Mouse (Mus musculus): Measurements from ENCODE around the gene Ubxn10. TPM values are rescaled to one million over a fixed set of nuclear protein-coding genes. Genes with fewer than 3 reads are reported as not detected.
A peak's percentile ranks its signal among the peaks of the same experiment; 100 is the strongest.

The Ubxn10 gene
- polyA plus RNA-seq, 1 experiment from 2014 or later: 0.23 TPM

DNA sequence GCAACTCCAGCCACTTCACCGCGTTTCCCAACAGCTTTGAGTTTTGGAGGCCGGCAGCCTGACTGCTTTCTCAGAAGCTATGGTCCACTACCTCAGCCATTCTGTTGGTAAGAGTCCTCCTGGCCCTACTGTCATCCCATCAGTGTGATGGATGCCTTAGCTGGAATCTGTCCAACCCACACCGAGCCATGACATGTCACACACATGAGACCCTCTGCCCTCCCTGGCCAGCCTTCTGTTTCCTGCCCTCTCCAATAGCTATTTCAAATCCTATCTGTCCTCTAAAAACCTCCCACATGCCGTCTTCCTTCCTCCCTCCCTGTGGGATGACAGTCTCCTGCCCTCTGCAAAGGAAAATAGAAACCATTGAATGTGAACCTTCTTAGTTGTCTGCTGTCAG, 11.2 kb downstream of the Ubxn10 start:
- Histone ChIP-seq H3K9me3 (replicated peaks) (no peaks in the 10 kb centered on the region), H3K4me3 (no peak overlapping the region), H3K4me1 (peaks cover 18% of the 10 kb centered on the region; the same call in 1 of the 2 replicates), H3K27me3 (replicated peaks) (peaks cover 62% of the 10 kb centered on the region), H3K36me3 (no peaks in the 10 kb centered on the region), H3K9ac (no peak overlapping the region), H3K4me2 (no peak overlapping the region), H3K27ac (no peak overlapping the region; the same call in 1 of the 2 replicates)
- WGBS (ENCODE audit: insufficient replicate concordance): 47% methylated on average over 5 of the region's 5 CpGs
- peak; percentile 18; the same call in 1 of the 2 replicates for ATAC-seq

DNA sequence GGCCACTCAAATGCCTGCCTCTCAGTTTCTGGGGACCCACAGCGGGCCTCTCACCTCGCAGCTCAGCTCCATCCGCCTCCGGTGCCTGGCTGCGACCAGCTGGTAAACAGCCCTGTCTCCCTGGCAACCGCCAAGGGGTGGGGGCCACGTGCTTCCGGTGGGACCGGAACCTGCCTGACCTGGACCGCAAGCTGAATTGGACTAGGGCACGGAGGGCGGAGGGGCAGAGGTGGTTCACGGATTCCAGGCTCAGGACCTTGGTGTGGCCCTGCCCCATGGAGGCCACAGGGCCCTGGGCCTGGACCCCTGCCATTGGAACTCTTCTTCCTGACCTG, 11.9 kb downstream of the Ubxn10 start:
- peaks cover 18% of the 10 kb centered on the region; the same call in 1 of the 2 replicates for H3K4me1 ChIP-seq
- H3K4me3 ChIP-seq: peak overlapping the region; percentile 9; the same call in 1 of the 2 replicates
- WGBS (ENCODE audit: insufficient replicate concordance): 3% methylated on average over 13 of the region's 13 CpGs
- H3K36me3 ChIP-seq: no peaks in the 10 kb centered on the region
- ATAC-seq: peak; percentile 36; the same call in 1 of the 2 replicates
- H3K4me2 ChIP-seq: peak overlapping the region; percentile 41
- H3K27ac ChIP-seq: peak overlapping the region; percentile 36; the same call in 1 of the 2 replicates
- peaks cover 67% of the 10 kb centered on the region for H3K27me3 ChIP-seq (replicated peaks)
- H3K9ac ChIP-seq: no peak overlapping the region
- no peaks in the 10 kb centered on the region for H3K9me3 ChIP-seq (replicated peaks)

DNA sequence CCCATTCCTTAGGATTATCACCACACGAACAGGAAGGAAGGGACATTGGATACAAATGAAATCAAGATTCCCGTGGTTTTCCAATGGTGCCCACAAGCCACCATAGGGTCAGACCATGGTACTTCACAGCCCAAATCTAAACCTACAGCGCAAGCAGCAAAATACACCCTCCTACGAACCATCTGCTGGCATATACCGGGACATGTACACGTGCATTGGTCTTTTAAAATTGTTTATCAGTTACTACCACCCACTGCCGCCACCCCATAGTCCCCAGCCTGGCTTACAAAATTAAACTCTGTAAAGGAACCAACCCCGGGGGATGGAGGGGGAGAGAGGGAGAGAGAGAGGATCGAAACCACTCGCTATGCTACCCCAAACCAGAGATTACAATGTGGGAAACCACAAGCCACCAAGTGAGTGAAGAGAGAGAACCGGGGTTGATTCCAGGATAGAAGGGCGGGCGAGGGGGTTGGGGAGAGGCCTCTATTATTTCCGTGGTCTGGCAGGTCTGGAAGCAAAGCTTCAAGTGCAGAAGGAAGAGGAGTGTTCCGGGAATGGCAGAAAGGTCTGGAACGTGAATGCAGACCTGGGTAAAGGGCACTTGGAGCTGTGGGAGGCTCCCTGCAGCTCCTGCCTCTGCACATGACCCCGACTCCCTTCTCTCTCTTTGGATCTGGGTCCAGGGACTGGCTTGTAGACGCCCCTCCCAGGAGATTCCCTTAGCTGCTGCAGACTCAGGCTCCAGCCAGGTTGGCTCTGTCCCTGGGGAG, 12.4 kb downstream of the Ubxn10 start, which contains the start of gene Pla2g2c:
TSS of gene Pla2g2c (plus strand) at position 439 of the 773 bp plus-strand sequence.
- Histone ChIP-seq H3K4me1 (peaks cover 18% of the 10 kb centered on the region; the same call in 1 of the 2 replicates), H3K9ac (no peak within 1 kb of the TSS), H3K27ac (peak within 1 kb of the TSS; percentile 36; the same call in 1 of the 2 replicates), H3K36me3 (no peaks in the 10 kb centered on the region), H3K27me3 (replicated peaks) (peaks cover 68% of the 10 kb centered on the region), H3K4me3 (peak within 1 kb of the TSS; percentile 9; the same call in 1 of the 2 replicates), H3K9me3 (replicated peaks) (no peaks in the 10 kb centered on the region), H3K4me2 (peak within 1 kb of the TSS; percentile 41)
- WGBS (ENCODE audit: insufficient replicate concordance): 19% methylated on average over 18 of the region's 18 CpGs
- ATAC-seq: no peak

DNA sequence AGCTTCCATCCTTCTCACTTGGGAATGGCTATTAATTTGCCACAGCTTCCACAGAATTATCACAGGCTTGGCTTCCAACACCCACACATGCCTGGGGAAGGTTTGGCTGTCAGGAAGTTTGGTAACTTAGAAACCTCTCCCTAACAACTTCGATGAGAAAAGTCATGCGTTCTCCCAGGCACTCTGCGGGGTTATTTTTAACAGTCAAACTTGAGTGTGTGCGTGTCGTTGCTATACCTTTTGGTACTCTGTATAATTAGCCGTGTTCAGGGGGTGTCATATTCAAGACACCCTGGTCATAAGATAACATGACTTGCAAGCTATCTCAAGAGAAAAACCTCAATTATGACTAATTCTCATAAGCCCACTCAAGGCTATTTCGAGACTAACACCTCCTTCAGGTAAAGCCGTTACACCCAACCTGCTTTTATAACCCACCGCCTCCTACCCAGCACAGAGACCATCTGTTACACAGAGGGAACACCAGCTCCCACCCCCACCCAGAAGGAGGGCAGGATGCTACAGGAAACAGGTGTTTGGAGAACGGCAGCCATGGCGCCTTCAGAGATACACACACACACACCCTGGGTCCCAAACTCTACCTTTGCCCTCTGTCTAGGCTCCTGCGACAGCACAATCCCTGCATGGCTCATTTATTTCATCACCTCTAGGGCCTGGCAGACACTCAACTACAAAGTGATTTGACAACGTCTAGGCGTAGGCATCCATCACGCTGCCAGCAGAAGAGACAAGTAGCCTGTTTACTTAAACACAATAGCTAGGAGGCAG, 13.3 kb downstream of the Ubxn10 start:
- Histone ChIP-seq H3K4me1 (peaks cover 18% of the 10 kb centered on the region; the same call in 1 of the 2 replicates), H3K27me3 (replicated peaks) (peaks cover 77% of the 10 kb centered on the region), H3K4me3 (no peak overlapping the region), H3K9ac (no peak overlapping the region), H3K27ac (no peak overlapping the region), H3K4me2 (no peak overlapping the region), H3K9me3 (replicated peaks) (no peaks in the 10 kb centered on the region), H3K36me3 (no peaks in the 10 kb centered on the region)
- no peak for ATAC-seq
- 53% methylated on average over 15 of the region's 15 CpGs for WGBS (ENCODE audit: insufficient replicate concordance)

DNA sequence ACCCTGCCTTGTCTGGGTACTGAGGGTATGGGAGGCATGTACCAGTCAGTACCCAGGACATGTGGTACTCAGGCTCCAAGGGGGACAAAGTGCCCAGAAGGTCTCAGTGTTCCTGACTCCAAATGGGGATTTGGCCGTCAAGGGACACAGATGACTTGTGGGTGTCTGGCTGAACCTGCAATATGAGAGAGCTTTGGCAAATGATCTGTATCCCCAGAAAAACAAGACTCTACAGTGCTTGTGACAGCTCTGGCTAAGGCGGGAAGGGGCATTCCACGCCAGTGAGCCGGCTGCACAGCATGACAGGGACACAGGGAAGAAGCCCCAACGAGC, 17.7 kb downstream of the Ubxn10 start:
- ATAC-seq: no peak
- Histone ChIP-seq H3K36me3 (no peaks in the 10 kb centered on the region), H3K27me3 (replicated peaks) (peaks cover 43% of the 10 kb centered on the region), H3K4me3 (no peak overlapping the region), H3K4me1 (0 out of 2 replicates have a peak, but pooled peaks cover 5% of the 10 kb centered on the region), H3K9ac (no peak overlapping the region), H3K4me2 (no peak overlapping the region), H3K9me3 (replicated peaks) (no peaks in the 10 kb centered on the region), H3K27ac (no peak overlapping the region)
- WGBS (ENCODE audit: insufficient replicate concordance): 62% methylated on average over 5 of the region's 5 CpGs

DNA sequence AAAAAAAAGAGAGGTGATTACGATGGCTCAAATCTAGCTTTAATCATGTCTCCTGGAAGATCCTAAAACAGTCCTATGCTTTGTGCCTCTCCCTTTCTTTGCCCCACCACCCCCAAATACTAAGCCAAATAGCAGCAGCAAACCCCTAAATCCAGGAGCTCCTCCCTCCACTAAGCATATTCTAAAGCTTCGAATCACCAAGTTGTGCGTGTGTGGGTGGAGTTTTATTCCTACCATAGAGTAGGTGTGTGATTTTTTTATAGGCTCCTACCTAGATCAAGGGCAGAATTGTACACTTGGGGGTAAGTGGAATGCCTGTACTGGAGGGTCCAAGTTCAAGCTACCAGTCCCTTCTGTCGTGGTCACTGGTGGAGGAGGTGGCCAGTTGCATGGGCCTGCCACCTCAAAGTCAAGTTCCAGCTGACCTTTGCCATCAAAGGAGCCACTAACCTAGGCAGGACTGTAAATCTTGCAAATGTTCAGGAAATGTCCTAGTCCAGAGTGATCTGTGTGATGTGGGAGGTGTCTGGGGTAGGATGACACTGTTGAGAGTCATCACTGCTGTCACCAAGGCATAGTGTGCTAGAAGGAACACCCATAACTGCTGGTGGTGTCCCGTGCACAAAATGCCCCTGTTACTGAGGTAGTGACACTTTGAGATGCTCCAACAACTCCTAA, 18.2 kb downstream of the Ubxn10 start:
- Histone ChIP-seq H3K4me2 (no peak overlapping the region), H3K9ac (no peak overlapping the region), H3K36me3 (no peaks in the 10 kb centered on the region), H3K27me3 (replicated peaks) (peaks cover 38% of the 10 kb centered on the region), H3K4me3 (no peak overlapping the region), H3K27ac (no peak overlapping the region), H3K9me3 (replicated peaks) (no peaks in the 10 kb centered on the region), H3K4me1 (0 out of 2 replicates have a peak, but pooled peaks cover under 1% of the 10 kb centered on the region)
- no peak for ATAC-seq
- WGBS (ENCODE audit: insufficient replicate concordance): 66% methylated on average over 5 of the region's 5 CpGs

DNA sequence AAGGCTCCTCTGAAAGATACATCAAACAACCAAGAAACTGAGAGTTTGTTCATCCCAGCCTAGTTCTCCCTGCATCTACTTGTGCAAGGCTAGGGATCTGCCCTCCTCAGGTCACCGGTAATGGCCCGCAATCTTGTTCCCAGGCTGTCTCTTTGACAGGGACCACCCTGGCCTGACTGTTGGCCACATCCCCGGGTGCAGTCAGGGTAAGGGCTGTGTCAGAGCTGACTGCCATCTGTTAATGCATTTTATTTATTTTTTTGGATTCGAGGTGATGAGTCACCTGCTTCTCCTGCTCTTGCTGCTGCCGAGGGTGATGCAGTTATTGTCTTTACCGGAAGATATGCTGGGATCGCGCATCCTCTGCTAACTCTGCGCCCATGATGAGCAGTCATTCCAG, 20.3 kb downstream of the Ubxn10 start:
- H3K4me3 ChIP-seq: no peak overlapping the region
- H3K36me3 ChIP-seq: no peaks in the 10 kb centered on the region
- H3K9ac ChIP-seq: no peak overlapping the region
- peaks cover 23% of the 10 kb centered on the region; the same call in 1 of the 2 replicates for H3K27me3 ChIP-seq (replicated peaks)
- H3K4me1 ChIP-seq: no peaks in the 10 kb centered on the region
- no peak overlapping the region for H3K4me2 ChIP-seq
- WGBS (ENCODE audit: insufficient replicate concordance): 70% methylated on average over 9 of the region's 9 CpGs
- H3K27ac ChIP-seq: no peak overlapping the region
- H3K9me3 ChIP-seq (replicated peaks): no peaks in the 10 kb centered on the region
- no peak for ATAC-seq

DNA sequence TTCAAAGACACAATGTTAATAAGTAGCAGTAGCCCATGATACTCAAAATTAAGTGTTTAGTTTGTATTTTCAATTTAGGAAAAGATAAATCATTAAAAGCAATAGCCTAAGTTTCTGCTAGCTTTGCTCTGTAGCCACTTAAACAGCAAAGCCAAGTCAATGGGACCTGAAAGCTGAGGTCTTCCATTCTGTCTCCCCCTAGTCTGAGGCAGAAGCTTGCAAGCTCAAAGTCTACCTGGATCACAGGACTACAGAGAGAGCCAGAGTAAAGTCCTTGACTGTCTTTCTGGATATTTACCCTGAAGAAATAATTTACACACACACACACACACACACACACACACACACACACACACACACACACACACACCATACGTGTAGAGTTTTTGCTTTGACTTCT, 22.8 kb downstream of the Ubxn10 start:
- H3K4me3 ChIP-seq: no peak overlapping the region
- ATAC-seq: no peak
- H3K4me2 ChIP-seq: no peak overlapping the region
- WGBS (ENCODE audit: insufficient replicate concordance): 62% methylated on average over 1 of the region's 1 CpGs
- no peaks in the 10 kb centered on the region for H3K4me1 ChIP-seq
- no peak overlapping the region for H3K27ac ChIP-seq
- H3K9me3 ChIP-seq (replicated peaks): no peaks in the 10 kb centered on the region
- H3K36me3 ChIP-seq: no peaks in the 10 kb centered on the region
- H3K27me3 ChIP-seq (replicated peaks): peaks cover 10% of the 10 kb centered on the region
- H3K9ac ChIP-seq: no peak overlapping the region

DNA sequence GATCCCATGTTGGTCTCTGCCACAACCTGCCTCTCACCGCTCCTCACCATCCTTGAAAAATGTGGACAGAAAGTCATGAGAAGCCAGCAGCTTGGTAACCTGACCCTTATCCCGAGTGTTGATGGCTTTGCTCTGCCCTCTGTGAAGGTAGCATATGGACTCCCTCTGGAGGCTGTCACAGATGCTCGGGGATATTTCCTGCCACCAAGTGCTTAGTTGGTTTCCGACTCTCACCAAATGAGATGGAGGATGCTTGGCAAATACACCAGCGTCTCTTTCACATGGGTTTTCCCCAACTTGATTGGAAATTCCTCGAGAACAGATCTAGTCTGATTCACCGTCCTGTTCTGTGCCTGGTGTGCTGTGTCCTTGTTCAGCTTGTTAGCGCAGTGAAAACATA, 24.3 kb downstream of the Ubxn10 start:
- H3K4me1 ChIP-seq: no peaks in the 10 kb centered on the region
- H3K4me3 ChIP-seq: no peak overlapping the region
- H3K27ac ChIP-seq: no peak overlapping the region
- WGBS (ENCODE audit: insufficient replicate concordance): 64% methylated on average over 8 of the region's 8 CpGs
- no peaks in the 10 kb centered on the region for H3K36me3 ChIP-seq
- no peaks in the 10 kb centered on the region for H3K9me3 ChIP-seq (replicated peaks)
- no peak overlapping the region for H3K4me2 ChIP-seq
- H3K9ac ChIP-seq: no peak overlapping the region
- ATAC-seq: no peak
- peaks cover 5% of the 10 kb centered on the region for H3K27me3 ChIP-seq (replicated peaks)

DNA sequence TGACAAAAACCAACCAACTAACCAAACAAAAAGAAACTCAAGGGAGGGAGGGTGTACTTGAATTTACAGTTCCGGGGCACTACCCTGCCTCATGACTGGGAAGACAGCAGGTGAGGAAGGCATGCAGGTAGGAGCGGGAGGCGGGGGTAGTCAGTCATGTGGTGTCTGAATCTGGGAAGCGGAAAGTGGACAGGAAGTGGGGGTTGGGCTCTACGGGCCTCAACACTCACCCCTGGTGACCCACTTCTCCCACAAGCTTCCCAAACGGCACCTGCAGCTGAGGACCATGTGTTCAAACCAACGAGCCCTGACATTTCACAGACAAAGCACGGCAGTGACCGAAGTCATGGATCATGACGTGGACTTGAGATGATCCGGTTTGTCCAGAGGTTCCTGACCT, 24.9 kb downstream of the Ubxn10 start:
- no peak overlapping the region for H3K4me3 ChIP-seq
- H3K4me2 ChIP-seq: no peak overlapping the region
- 62% methylated on average over 11 of the region's 11 CpGs for WGBS (ENCODE audit: insufficient replicate concordance)
- no peaks in the 10 kb centered on the region for H3K9me3 ChIP-seq (replicated peaks)
- H3K4me1 ChIP-seq: no peaks in the 10 kb centered on the region
- H3K27me3 ChIP-seq (replicated peaks): peaks cover 5% of the 10 kb centered on the region
- H3K27ac ChIP-seq: no peak overlapping the region
- H3K9ac ChIP-seq: no peak overlapping the region
- H3K36me3 ChIP-seq: no peaks in the 10 kb centered on the region
- no peak for ATAC-seq

DNA sequence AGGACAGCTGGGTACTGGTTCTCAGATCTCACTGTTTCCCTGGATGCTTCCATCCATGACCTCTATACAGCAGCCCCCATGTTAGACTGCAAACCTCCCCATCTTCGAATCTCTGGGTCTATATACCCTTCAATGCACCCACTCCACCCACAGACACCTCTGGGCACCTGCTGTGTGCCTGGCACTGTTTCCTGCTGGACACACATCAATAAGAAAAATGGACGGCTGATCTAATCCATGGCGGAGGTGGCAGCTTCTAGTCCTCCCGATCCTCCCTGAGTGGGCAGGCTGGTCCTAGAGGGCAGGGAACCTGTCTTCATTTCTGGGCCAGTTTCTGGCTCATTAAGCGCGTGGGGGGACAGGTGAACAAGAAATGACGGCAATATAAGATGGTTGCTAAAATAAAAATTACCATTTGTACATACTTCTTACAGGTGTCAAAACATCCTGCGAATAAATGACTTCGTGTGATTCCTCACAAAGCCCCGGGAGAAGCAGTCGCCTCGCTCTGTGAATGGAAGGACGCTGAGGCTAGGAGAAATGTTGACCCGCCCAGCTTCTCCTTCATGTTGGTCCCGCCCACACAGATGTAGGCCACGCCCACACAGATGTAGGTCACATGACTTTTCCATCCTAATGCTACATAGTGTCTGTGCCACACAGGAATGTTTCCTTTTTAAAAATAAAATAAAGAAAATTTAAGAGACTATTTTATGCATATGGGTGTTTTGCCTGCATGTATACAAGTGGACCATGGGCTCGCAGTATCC, 25.7 kb downstream of the Ubxn10 start:
- H3K36me3 ChIP-seq: no peaks in the 10 kb centered on the region
- no peak overlapping the region for H3K4me3 ChIP-seq
- WGBS (ENCODE audit: insufficient replicate concordance): 47% methylated on average over 17 of the region's 17 CpGs
- 0 out of 2 replicates have a peak, but pooled peaks cover 4% of the 10 kb centered on the region for H3K9me3 ChIP-seq (replicated peaks)
- H3K27ac ChIP-seq: no peak overlapping the region
- H3K4me1 ChIP-seq: no peaks in the 10 kb centered on the region
- peaks cover 5% of the 10 kb centered on the region for H3K27me3 ChIP-seq (replicated peaks)
- ATAC-seq: no peak
- no peak overlapping the region for H3K9ac ChIP-seq
- no peak overlapping the region for H3K4me2 ChIP-seq
